Comparison of ENCODE assay signal across 13 mouse cellular contexts in the genomic region with DNA sequence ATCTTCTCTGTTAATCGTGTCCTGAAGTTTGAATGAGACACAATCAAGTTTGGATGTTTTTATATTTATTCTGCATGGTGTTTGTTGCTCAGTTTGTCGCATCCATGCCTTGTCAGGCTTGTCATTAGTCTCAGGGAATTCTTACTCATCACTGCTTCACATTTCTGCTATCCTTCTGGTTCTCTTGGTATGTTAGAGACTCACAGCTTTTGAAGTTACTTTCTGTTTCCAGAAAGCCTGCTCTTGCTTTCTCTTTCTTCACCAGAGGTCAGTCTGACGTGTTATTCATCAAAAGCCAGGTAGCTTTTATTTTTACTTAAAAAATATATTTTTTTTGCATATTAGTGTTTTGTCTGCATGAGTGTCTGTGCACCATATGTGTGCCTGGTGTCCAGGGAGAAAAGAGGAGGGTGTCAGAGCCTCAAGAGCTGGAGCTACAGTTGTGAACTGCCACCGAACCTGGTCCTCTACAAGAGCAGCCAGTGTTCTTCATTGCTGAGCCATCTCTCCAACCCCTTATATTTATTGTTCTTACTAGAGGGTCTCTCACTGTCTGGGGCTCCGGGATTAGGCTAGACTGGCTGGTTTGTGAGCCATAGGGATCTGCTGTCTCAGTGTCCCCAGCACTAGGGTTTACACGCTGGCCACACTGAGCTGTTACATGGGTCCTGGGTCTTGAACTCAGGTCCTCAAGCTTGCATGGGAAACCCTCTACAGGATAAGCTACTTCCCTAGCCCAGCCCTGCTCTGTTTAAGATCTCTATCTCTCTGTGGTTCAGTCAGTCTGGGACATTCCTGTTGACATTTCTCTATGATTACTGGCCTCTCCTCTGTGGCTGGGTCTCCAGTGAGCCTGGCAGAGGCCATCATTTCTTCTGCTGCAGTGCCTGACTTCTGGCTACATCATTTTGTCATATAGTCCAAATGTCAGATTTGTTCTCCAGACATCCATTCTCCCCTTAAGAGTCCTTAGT. TPM values are rescaled to one million over a fixed set of nuclear protein-coding genes. Genes with fewer than 3 reads are reported as not detected.
A peak's percentile ranks its signal among the peaks of the same experiment; 100 is the strongest.
DNase-seq lines count a peak whose midpoint lies in the region; ATAC-seq and TF ChIP-seq lines count a peak whose summit lies in the region.
"Had no signal": no experiment of that assay in that cellular context is flagged by ENCODE, and none has a peak within 500 bp of the region (broad histone marks: within the 10 kb centered on the region; RNA-seq: fewer than 3 reads in every experiment).

No protein-coding gene starts in this region.

- intact Hi-C loops in heart, postnatal 14 days (cut with DNase I): loop anchor here (5.0 kb wide), 1 partner anchor 48 kb away; no protein-coding TSS in a partner anchor

- H3K9me3 ChIP-seq in MEL (replicated peaks; ENCODE audit: insufficient read depth, low read length): no peaks in the 10 kb centered on the region
- H3K9me3 ChIP-seq: hindbrain, embryonic 10.5 days had no signal

- peaks cover 3 to 13% of the 10 kb centered on the region in 2 experiments; a peak in 2 of 4 replicates for H3K4me1 ChIP-seq in MEL (ENCODE audit: control insufficient read depth in 1 of 2, insufficient read depth in 2 of 2, low read length in 2 of 2)

- H3K4me3 ChIP-seq in MEL (ENCODE audit: control insufficient read depth in 1 of 2, insufficient read depth in 1 of 2, low read depth in 2 of 2, low read length in 2 of 2): no peak overlapping the region
- H3K4me3 ChIP-seq: hindbrain, embryonic 10.5 days; myocyte had no signal

- no peak overlapping the region for H3K9ac ChIP-seq in MEL (ENCODE audit: control insufficient read depth, low read depth, low read length, poor library complexity, severe bottlenecking)
- H3K9ac ChIP-seq: liver, embryonic 14.5 days had no signal

- no peaks in the 10 kb centered on the region for H3K27me3 ChIP-seq in MEL (ENCODE audit: control insufficient read depth in 1 of 2, insufficient read depth in 2 of 2, low read length in 2 of 2)

- H3K79me2 ChIP-seq in MEL (ENCODE audit: control insufficient read depth, insufficient read depth, low read length, poor library complexity): no peaks in the 10 kb centered on the region

- DNase-seq in heart, postnatal 4 days: peak; percentile 4
- no peak for DNase-seq in heart, postnatal 14 days
- peak; percentile 52 for DNase-seq in 416B (ENCODE audit: low read depth)
- DNase-seq in MEL (ENCODE audit: low read depth, low spot score): peak; percentile 27
- peak; percentile 32 for DNase-seq in lung, postnatal 14 days
- DNase-seq: embryo, embryonic 11 days; kidney, adult 2 months; kidney, postnatal 36 days had no signal

- no peak for TF ChIP-seq CTCF in MEL (IDR thresholded peaks at IDR 0.05 in 2 of 3, conservative IDR thresholded peaks at IDR 0.05 in 1 of 3; ENCODE audit: control insufficient read depth in 1 of 3, insufficient read depth in 1 of 3, low read depth in 2 of 3, low read length in 3 of 3, poor library complexity in 1 of 3, severe bottlenecking in 1 of 3)

- TF ChIP-seq EP300 in MEL (IDR thresholded peaks at IDR 0.05; ENCODE audit: low read depth in 1 of 2, low read length in 2 of 2): no peak

- TF ChIP-seq POLR2A in MEL (IDR thresholded peaks at IDR 0.05; ENCODE audit: control insufficient read depth in 1 of 2, insufficient read depth in 1 of 2, low read depth in 1 of 2, low read length in 2 of 2, poor library complexity in 1 of 2): no peak

- H3K36me3 ChIP-seq in MEL (ENCODE audit: control insufficient read depth in 1 of 2, insufficient read depth in 2 of 2, low read length in 2 of 2): peaks cover 0 to 5% of the 10 kb centered on the region in 2 experiments; a peak in 1 of 4 replicates
- H3K36me3 ChIP-seq: hindbrain, embryonic 10.5 days had no signal

- ATAC-seq in erythroblast, adult 5-6 weeks (replicated peaks; ENCODE audit: low FRiP score, poor library complexity, severe bottlenecking): no peak
- ATAC-seq in monocyte, adult 5-6 weeks (replicated peaks; ENCODE audit: insufficient number of reproducible peaks, low FRiP score, low TSS enrichment, poor library complexity, severe bottlenecking): no peak

- H3K27ac ChIP-seq in MEL (ENCODE audit: control insufficient read depth, low read depth, low read length): no peak overlapping the region
- H3K27ac ChIP-seq: liver, embryonic 14.5 days had no signal

- no peak for TF ChIP-seq RAD21 in MEL (IDR thresholded peaks at IDR 0.05; ENCODE audit: low read depth, low read length)

TF ChIP-seq in MEL, 35 proteins besides CTCF, POLR2A, EP300 and RAD21:
- TF ChIP-seq MAX (IDR thresholded peaks at IDR 0.05; ENCODE audit: low read length): no peak
- TF ChIP-seq UBTF (IDR thresholded peaks at IDR 0.05; ENCODE audit: borderline replicate concordance, insufficient read depth, low read depth, low read length): no peak
- no peak for TF ChIP-seq RCOR1 (IDR thresholded peaks at IDR 0.05; ENCODE audit: low read depth, low read length)
- no peak for TF ChIP-seq E2F4 (IDR thresholded peaks at IDR 0.05; ENCODE audit: borderline replicate concordance, low read depth, low read length)
- TF ChIP-seq ELF1 (IDR thresholded peaks at IDR 0.05; ENCODE audit: low read depth, low read length): no peak
- no peak for TF ChIP-seq TBP (IDR thresholded peaks at IDR 0.05; ENCODE audit: low read depth, low read length)
- TF ChIP-seq CHD2 (IDR thresholded peaks at IDR 0.05; ENCODE audit: low read length): no peak
- no peak for TF ChIP-seq MAZ (IDR thresholded peaks at IDR 0.05; ENCODE audit: low read depth, low read length)
- no peak for TF ChIP-seq GABPA (IDR thresholded peaks at IDR 0.05; ENCODE audit: low read depth, low read length)
- no peak for TF ChIP-seq USF1 (IDR thresholded peaks at IDR 0.05; ENCODE audit: low read depth, low read length)
- no peak for TF ChIP-seq ZNF384 (IDR thresholded peaks at IDR 0.05; ENCODE audit: low read depth, low read length)
- no peak for TF ChIP-seq JUND (IDR thresholded peaks at IDR 0.05; ENCODE audit: low read depth, low read length)
- TF ChIP-seq TAL1 (IDR thresholded peaks at IDR 0.05; ENCODE audit: low read length): no peak
- TF ChIP-seq KAT2A (conservative IDR thresholded peaks at IDR 0.05; ENCODE audit: low read depth, low read length): no peak
- TF ChIP-seq MEF2A (IDR thresholded peaks at IDR 0.05; ENCODE audit: extremely low read depth, insufficient replicate concordance, low read depth, low read length, poor library complexity, severe bottlenecking): no peak
- no peak for TF ChIP-seq ZMIZ1 (IDR thresholded peaks at IDR 0.05; ENCODE audit: low read depth, low read length)
- no peak for TF ChIP-seq GATA1 (IDR thresholded peaks at IDR 0.05; ENCODE audit: low read depth, low read length)

RNA-seq across cellular contexts. Expression of gene Inpp5a, which starts 51.3 kb away (rescaled TPM):
- total RNA-seq in heart, postnatal 4 days (2021): 100 to 1,000 TPM; 183 to 186 TPM
- 100 to 1,000 TPM; 201 to 215 TPM for total RNA-seq in heart, postnatal 14 days (2021)
- 4.8 and 5.7 TPM in 2 replicates for total RNA-seq in MEL (2012; rRNA removed)
- 10 to 100 TPM in 1 of 2 experiments, not detected in 1; 14.4 TPM for polyA plus RNA-seq in MEL (2012; ENCODE audit: insufficient read depth in 1 of 2, insufficient read length in 2 of 2, low read depth in 1 of 2, low replicate concordance in 2 of 2, missing spikeins in 1 of 2)
- total RNA-seq in erythroblast, adult 5-6 weeks (2015; ENCODE audit: low replicate concordance): 3.1 and 4.4 TPM in 2 replicates
- 3.1 and 6.9 TPM in 2 replicates for total RNA-seq in erythroblast, adult 5-6 weeks (2017; ENCODE audit: low replicate concordance)
- 9.5 to 39.9 TPM (median 10.0 TPM) in 3 replicates for total RNA-seq in monocyte, adult 5-6 weeks (2017)

Comparison
In these comparisons a context has a peak if more than half of its experiments do, and no peak if none do; other contexts are left out.
1. DNase-seq: peak in heart, postnatal 4 days (single experiment), 416B (single experiment), MEL (single experiment) and lung, postnatal 14 days (single experiment); none in heart, postnatal 14 days (0 of 2).